Mouse (Mus musculus): ENCODE measurements around the gene Lyplal1.

DNA sequence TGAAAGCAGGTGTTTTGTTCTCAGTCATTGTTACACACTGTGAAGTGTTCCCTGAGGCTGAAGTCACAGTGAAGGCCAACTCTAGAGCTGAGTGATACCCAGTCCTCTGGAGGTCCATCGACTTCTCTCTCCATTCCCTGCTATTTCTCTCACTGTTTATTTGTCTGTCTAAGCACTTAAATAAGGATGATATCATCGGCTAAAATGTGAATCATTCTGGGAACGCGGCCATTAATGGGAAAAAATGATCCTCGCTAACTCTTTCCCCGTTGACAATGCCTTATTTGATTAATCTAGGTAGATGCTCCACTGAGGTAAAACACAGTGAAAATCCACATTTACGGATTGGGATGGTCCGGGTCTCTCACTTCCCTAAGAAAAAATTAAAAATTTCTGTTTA is 14.8 kb downstream of the Lyplal1 start:
- TF ChIP-seq CTCF (IDR thresholded peaks at IDR 0.05; ENCODE audit: control insufficient read depth, insufficient read depth, low read length) (no peak), POLR2A (IDR thresholded peaks at IDR 0.05; ENCODE audit: borderline replicate concordance, control insufficient read depth, low read depth, low read length) (no peak)
